Mouse (Mus musculus) granulocyte monocyte progenitor cell, adult 5-6 weeks (primary cell): ENCODE results near the gene Mast4. TPM values are rescaled to one million over a fixed set of nuclear protein-coding genes. Genes with fewer than 3 reads are reported as not detected.

ENCODE experiments used
- ATAC-seq: replicated peaks from 2 replicates; pipeline ENCODE4 v1.8.0; 2016; ENCODE audit warnings: mild to moderate bottlenecking, moderate TSS enrichment, inconsistent platforms; ENCODE audit not compliant: poor library complexity, severe bottlenecking
- total RNA-seq, 2 experiments: library from RNA; stranded (forward) in 1 of 2; stranded (reverse) in 1 of 2; fragments of 200-712, 200-1000 nt in 1 of 2; fragments of >200 nt in 1 of 2; fragmentation: Nextera tagmentation in 1 of 2; gene quantifications; 2 replicates each; pipeline ENCODE4 v1.2.3; 2014 to 2017

Gene Mast4
- total RNA-seq, 2 experiments from 2014 or later: 0.88 to 8.0 TPM

- no peak for ATAC-seq
These were observed 329.1 kb downstream of the Mast4 start for GRCm38 (mm10) chr13:103005227-103005626.

GRCm38 (mm10) chr13:103001831-103002230 is 332.5 kb downstream of the Mast4 start:
- ATAC-seq: no peak

- ATAC-seq: no peak
These were observed 333.4 kb downstream of the Mast4 start for GRCm38 (mm10) chr13:103000891-103001290.

GRCm38 (mm10) chr13:102994098-102994497 is 340.2 kb downstream of the Mast4 start:
- no peak for ATAC-seq

GRCm38 (mm10) chr13:102992680-102993423 is 341.4 kb downstream of the Mast4 start:
- ATAC-seq: no peak

- ATAC-seq: no peak
These were observed 342.4 kb downstream of the Mast4 start for GRCm38 (mm10) chr13:102991928-102992327.

GRCm38 (mm10) chr13:102991196-102991595 is 343.1 kb downstream of the Mast4 start:
- ATAC-seq: no peak

GRCm38 (mm10) chr13:102990085-102990484 is 344.2 kb downstream of the Mast4 start:
- ATAC-seq: no peak

- ATAC-seq: no peak
These were observed 344.7 kb downstream of the Mast4 start for GRCm38 (mm10) chr13:102989616-102990015.

- ATAC-seq: no peak
These were observed 345.3 kb downstream of the Mast4 start for GRCm38 (mm10) chr13:102988976-102989375.

GRCm38 (mm10) chr13:102988251-102988895 is 345.9 kb downstream of the Mast4 start:
- no peak for ATAC-seq

GRCm38 (mm10) chr13:102984550-102984949 is 349.7 kb downstream of the Mast4 start:
- ATAC-seq: no peak

- ATAC-seq: no peak
These were observed 360.4 kb downstream of the Mast4 start for GRCm38 (mm10) chr13:102973853-102974252.

- ATAC-seq: no peak
These were observed 370.8 kb downstream of the Mast4 start for GRCm38 (mm10) chr13:102963471-102963870.

- ATAC-seq: no peak
These were observed 375.7 kb downstream of the Mast4 start for GRCm38 (mm10) chr13:102958273-102959270.

- ATAC-seq: no peak
These were observed 376.6 kb downstream of the Mast4 start for GRCm38 (mm10) chr13:102957508-102958272.

- no peak for ATAC-seq
These were observed 378.8 kb downstream of the Mast4 start for GRCm38 (mm10) chr13:102955506-102955905.

- ATAC-seq: no peak
These were observed 384.5 kb downstream of the Mast4 start for GRCm38 (mm10) chr13:102949756-102950155.

GRCm38 (mm10) chr13:102948966-102949365 is 385.3 kb downstream of the Mast4 start:
- ATAC-seq: no peak

GRCm38 (mm10) chr13:102947546-102947945 is 386.8 kb downstream of the Mast4 start:
- no peak for ATAC-seq
